Mouse (Mus musculus) heart, adult 18-20 months (tissue): ENCODE data around the gene Rabgap1l. TPM values are rescaled to one million over a fixed set of nuclear protein-coding genes. Genes with fewer than 3 reads are reported as not detected.

Experiments used
- DNase-seq, 2 experiments: peaks; one replicate each; pipeline ENCODE4 v3.0.0; 2021 to 2022; ENCODE audit warnings: mixed read lengths in 1 of 2
- total RNA-seq, 2 experiments: library from RNA; stranded (reverse); gene quantifications; 2 replicates each; pipeline ENCODE4 v1.2.3; 2021

The Rabgap1l gene
- total RNA-seq, 2 experiments from 2014 or later: 66.6 to 73.2 TPM

DNA sequence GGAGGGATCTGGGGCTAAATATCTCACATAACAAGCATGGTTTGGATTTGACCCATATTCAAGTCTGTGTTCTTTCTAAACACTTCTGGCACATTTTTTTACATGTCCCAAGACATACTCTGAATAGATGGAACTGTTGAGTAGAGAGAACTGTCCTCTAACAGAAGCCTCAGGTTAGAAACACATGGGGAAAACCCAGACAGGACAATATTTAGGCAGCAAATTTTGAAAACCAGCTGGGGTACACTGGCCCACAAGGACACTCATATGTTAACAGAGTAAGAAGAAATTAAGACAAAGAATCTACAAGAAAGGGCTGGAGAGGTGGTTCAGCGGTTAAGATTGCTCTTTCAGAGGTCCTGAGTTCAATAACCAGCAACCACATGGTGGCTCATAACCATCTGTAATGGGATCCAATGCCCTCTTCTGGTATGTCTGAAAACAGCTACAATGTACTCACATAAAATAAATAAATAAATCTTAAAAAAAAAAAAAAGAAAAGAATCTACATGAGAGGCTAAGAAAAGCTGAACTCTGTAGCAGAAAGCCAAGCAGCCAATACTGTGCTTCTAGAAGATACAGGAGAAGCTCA is 554.1 kb downstream of the Rabgap1l start:
- DNase-seq: no peak

DNA sequence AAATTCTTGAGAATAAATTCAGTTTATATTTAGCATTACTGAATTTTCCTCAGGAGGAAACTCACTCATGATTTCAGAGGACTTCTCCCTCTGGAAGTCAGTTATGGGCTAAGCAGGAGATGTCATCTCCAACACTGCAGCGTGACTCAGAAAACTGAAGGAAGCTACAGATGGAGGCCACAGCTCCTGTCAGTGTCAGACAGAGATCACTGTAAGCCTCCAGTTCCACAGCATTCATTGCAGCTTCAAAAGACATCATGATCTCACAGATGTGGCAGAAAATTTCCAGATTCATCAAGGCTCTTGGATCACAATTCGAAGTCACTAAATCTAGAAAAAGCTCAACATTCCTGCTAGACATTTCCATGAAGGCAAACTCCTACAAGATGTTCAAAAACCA is 555.0 kb downstream of the Rabgap1l start:
- DNase-seq: no peak

DNA sequence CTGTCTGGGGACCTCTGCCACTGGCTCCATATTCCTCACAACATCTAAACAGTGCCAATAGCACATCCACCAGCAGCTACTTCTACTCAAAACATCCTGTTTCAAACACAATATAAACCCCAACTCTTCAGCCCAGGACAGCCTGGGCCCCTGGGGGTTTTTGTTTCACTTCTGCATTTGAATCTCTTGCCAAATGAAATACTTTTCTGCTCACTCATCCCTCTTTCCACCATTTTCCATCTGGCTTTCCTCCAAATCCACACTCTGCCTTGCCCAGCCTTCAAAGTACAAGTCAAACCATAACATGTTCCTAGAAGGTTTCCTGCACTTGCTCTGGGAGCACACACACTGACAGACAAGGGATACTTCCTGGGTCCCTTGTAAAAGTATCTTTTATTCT is 559.1 kb downstream of the Rabgap1l start:
- DNase-seq: peak; percentile 41 to 49

DNA sequence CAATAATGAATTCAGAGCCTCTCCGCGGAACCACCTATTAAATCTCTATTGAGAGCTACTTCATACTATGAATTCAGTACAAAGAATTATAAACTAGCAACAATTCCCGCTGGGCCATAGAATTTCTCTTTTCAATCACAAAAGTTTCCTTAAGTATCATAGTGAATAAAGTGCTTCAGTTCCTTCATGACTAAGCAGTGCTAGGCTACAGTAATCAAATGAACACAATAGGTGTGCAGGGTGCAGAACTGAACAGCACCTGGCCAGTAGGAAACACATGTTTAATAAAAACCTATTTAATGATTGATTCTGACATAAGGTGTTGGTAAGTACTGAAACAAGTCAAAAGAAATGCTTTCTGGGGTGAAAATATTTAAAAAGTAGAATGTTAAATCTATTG is 560.9 kb downstream of the Rabgap1l start:
- DNase-seq: no peak

DNA sequence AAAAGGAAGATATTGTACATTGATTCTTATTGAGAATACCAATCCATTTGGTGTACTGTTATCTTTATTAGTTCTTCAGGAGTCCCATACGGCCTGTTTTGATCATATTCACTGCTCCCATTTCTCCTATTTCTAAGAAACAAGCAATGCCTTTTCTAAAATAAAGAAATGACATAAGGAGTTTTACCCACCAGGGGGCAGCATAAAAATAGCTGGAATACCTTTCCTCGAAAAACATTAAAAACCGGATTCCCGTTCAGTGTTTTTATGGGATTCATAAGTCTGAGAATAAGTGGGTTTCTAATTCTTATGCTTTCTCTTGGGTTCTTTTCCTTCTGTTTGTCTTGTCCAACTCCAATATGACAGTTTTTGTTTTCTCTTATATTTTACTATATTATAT is 562.0 kb downstream of the Rabgap1l start:
- peak in 1 of 2 experiments; percentile 72 for DNase-seq

DNA sequence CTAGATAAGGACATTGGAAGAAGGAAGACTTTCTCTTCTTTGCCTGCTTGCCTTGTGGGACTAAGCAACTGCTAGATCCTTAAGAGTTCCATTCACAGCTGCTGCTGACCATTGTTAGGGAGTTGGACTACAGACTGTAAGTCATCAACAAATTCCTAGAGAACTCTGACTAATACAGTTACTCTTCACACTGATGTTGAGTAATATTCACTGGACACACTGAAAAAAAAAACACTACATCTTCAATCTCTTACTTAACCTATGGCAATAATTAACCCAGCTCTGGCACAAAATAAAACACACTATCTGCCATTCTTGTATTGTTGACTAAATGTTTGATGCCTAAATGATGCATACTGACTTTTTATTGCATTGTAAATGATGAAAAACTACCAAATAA is 565.2 kb downstream of the Rabgap1l start:
- no peak for DNase-seq

- DNase-seq: no peak
These were observed 565.8 kb downstream of the Rabgap1l start for GRCm38 (mm10) chr1:160227196-160227595.

GRCm38 (mm10) chr1:160224093-160224492 is 568.9 kb downstream of the Rabgap1l start:
- DNase-seq: no peak

- DNase-seq: no peak
These were observed 575.1 kb downstream of the Rabgap1l start for GRCm38 (mm10) chr1:160217898-160218297.

- DNase-seq: no peak
These were observed 578.8 kb downstream of the Rabgap1l start for GRCm38 (mm10) chr1:160214171-160214570.

DNA sequence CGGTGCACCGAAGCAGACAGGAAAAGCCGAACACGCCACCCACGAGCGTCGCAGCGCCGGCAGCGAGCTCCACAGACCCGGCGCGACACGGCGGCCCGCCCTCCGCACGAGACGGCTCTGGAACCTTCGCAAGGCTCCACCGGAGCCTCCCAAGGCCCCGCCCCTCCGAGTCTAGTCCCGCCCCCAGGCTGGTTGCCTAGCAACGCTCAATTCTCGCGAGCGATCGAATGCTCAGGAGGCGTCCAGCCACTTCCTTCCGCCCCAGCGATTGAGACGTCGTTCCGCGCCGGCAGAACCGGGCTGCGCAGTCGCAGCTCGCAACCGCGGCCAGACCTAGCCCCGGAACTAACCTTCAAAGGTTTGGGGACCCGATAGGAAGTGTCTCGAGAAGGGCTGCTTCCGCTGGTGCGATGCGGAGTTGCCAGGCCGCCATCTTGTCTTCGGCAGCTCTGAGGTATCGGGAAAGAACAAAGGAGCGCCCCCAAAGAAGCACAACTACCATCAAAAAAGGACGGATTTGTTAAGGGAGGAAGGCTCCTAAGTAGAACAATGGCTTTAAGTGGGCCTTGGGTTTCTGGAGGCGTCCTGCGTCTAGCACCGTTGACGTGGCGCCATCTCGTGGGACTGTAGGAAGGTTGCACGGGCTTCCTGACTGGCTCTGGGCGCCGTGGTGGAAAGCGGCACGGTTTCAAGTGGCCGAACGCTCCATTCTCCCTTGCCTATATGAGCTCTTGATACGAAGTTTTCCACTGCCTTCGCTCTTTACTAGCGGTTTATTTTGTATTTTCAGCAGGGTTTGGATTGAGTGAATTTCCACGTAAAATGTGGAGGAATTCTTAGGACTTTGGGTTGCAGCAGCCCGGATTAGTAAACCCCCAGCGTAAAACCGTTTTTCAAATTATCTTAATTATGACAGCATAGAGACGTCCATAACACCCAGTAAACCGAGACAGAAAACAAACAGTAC is 580.0 kb downstream of the Rabgap1l start, which contains the start of gene Cacybp:
Gene Cacybp (minus strand): TSS at position 173 of the 967 bp plus-strand sequence.
- DNase-seq: peak; percentile 100

- peak in 1 of 2 experiments; percentile 71 for DNase-seq
These were observed 580.8 kb downstream of the Rabgap1l start for GRCm38 (mm10) chr1:160212123-160212691.

DNA sequence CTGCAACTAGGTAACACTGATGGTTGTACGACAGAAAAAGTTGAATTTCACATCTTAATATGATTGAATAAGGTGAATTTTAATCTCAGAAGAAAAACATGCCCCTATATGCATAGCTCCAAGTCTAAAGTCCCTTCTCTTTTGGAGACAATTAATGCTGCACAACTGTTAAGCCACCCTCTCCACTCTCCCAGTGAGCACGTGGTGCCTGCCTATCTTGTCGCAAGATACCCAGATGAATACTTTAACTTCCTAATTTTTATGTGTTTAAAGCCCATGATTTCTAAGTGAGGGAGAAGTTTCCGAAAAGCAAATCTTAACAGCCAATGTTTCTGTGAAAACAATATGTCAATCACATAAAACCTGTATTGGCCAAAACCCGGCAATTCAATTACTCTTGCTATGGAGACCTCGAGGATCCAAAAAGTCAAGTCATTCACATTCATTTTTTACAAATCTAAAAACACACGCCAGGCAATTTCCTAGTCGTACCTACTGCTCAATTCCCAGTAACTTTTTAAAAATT is 581.4 kb downstream of the Rabgap1l start:
- no peak for DNase-seq

- DNase-seq: no peak
These were observed 582.4 kb downstream of the Rabgap1l start for GRCm38 (mm10) chr1:160210566-160210965.

GRCm38 (mm10) chr1:160209844-160210243 is 583.2 kb downstream of the Rabgap1l start:
- no peak for DNase-seq

- no peak for DNase-seq
These were observed 587.5 kb downstream of the Rabgap1l start for GRCm38 (mm10) chr1:160205486-160205885.

- DNase-seq: no peak
These were observed 597.7 kb downstream of the Rabgap1l start for GRCm38 (mm10) chr1:160195337-160195663.

- DNase-seq: peak; percentile 99
These were observed 598.3 kb downstream of the Rabgap1l start, which contains the start of gene Mrps14 for GRCm38 (mm10) chr1:160194529-160195336. TSS of gene Mrps14 (plus strand) at chr1:160195215.

GRCm38 (mm10) chr1:160184506-160184905 is 608.5 kb downstream of the Rabgap1l start:
- peak in 1 of 2 experiments; percentile 18 for DNase-seq

DNA sequence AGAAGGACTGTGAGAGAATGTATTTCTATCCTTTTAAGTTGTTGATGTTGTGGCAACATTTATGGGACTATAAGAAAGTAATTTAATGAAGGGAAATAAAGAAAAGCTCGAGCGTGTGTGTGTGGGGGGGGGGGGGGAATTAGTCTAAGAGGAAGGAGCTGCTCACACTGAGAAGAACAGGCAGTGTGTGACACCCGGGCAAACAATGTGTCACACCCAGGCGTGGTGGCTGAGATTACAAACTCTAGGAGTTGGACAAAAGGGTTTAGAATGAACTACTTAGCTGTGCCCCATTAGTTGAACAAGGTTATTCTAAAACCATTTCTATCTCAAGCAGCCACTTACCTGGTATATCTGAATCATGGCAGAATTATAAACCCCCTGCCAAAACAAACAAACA is 611.8 kb downstream of the Rabgap1l start:
- DNase-seq: no peak

DNA sequence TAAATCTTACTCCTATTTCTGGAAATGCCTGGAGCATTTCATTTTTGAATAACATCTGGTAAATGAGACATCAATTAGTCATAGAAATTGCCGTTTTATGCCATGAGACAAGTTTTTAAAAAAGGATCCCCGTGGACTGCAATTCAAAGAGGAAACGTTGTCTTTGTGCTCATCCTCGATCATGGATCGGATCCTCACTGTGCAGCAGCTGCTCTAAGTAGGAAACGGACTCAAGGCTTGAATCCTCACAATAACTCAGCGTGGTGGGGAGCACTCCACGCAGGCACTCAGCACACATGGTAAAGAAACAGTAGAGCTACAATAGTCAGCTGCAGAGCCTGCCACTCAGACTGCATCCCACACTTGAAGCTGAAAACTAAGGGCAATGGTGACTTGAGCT is 616.1 kb downstream of the Rabgap1l start:
- no peak for DNase-seq
